Mouse (Mus musculus) midbrain, embryonic 14.5 days (tissue): ENCODE results near the gene Bsph1. TPM values are rescaled to one million over a fixed set of nuclear protein-coding genes. Genes with fewer than 3 reads are reported as not detected.
"Not testable (repeated sequence)": the region's sequence is repeated elsewhere in the genome, so short reads cannot be mapped to it uniquely, and the experiment has no call there.

ENCODE experiments used
- ATAC-seq: fragments of 200-750 bp; cut with Nextera tagmentation; 2 replicates; pipeline ENCODE4 v1.8.0; 2017; ENCODE audit warnings: moderate number of reproducible peaks, moderate library complexity; ENCODE audit not compliant: low FRiP score, low TSS enrichment
- DNase-seq: peaks from one replicate; pipeline ENCODE4 v3.0.0-alpha.2; 2015
- H3K27ac ChIP-seq: fragments of 300-500 bp; sonication (generic); replicated peaks from 2 replicates; pipeline ENCODE4 v1.5.1; 2014; ENCODE audit warnings: mild to moderate bottlenecking, low read depth, low read length, moderate library complexity
- H3K27me3 ChIP-seq: fragments of 300-500 bp; sonication (generic); 2 replicates; pipeline ENCODE4 v1.6.1; 2014; ENCODE audit warnings: low read length, control low read depth, mixed read lengths; ENCODE audit not compliant: control insufficient read depth, insufficient read depth
- H3K36me3 ChIP-seq: fragments of 300-500 bp; sonication (generic); 2 replicates; pipeline ENCODE4 v1.6.1; 2014; ENCODE audit warnings: low read length, control low read depth; ENCODE audit not compliant: control insufficient read depth, insufficient read depth
- H3K4me1 ChIP-seq: fragments of 300-500 bp; sonication (generic); 2 replicates; pipeline ENCODE4 v1.6.1; 2014; ENCODE audit warnings: mild to moderate bottlenecking, antibody characterized with exemption, low read length, control low read depth; ENCODE audit not compliant: control insufficient read depth, insufficient read depth
- H3K4me2 ChIP-seq: fragments of 300-500 bp; sonication (generic); 2 replicates; pipeline ENCODE4 v1.6.1; 2014; ENCODE audit warnings: mild to moderate bottlenecking, low read length, moderate library complexity
- H3K4me3 ChIP-seq: fragments of 300-500 bp; sonication (generic); replicated peaks from 2 replicates; pipeline ENCODE4 v1.5.1; 2014; ENCODE audit warnings: low read depth, low read length
- H3K9ac ChIP-seq: fragments of 300-500 bp; sonication (generic); replicated peaks from 2 replicates; pipeline ENCODE4 v1.6.1; 2014; ENCODE audit warnings: mild to moderate bottlenecking, low read length, moderate library complexity
- H3K9me3 ChIP-seq: fragments of 300-500 bp; sonication (generic); 2 replicates; pipeline ENCODE4 v1.6.1; 2016; ENCODE audit warnings: low read length, control low read depth, mixed read lengths; ENCODE audit not compliant: control insufficient read depth
- WGBS: fragments of 180-500 bp; shearing (Covaris S2); extraction: QIAGEN DNeasy Blood & Tissue Kit; methylation state at CpG from one replicate; pipeline ENCODE4 v1.1.7; 2014; 5-methylcytosine and 5-hydroxymethylcytosine counted together
- polyA plus RNA-seq: library from polyadenylated mRNA; unstranded; fragments of >200 nt; fragmentation: Nextera tagmentation; extraction: Ambion mirVana; gene quantifications from 2 replicates; pipeline ENCODE4 v1.2.1, GENCODE M21; 2014

Gene Bsph1
- not detected in 2 replicates for polyA plus RNA-seq

- not testable (repeated sequence) for H3K9ac ChIP-seq, H3K36me3 ChIP-seq, ATAC-seq, H3K4me3 ChIP-seq, H3K27me3 ChIP-seq, H3K4me2 ChIP-seq, DNase-seq, H3K27ac ChIP-seq, H3K4me1 ChIP-seq
- 43% methylated on average over 1 of the region's 1 CpGs for WGBS
- H3K9me3 ChIP-seq: peaks cover 16% of the 10 kb centered on the region
Observed at GRCm38 (mm10) chr7:13450541-13450940, at the start of gene Bsph1. Gene Bsph1, plus strand, starts transcription at chr7:13450841.

- H3K36me3 ChIP-seq: no peaks in the 10 kb centered on the region
- H3K4me3 ChIP-seq: no peak overlapping the region
- H3K4me2 ChIP-seq: no peak overlapping the region
- H3K9me3 ChIP-seq: peaks cover 21% of the 10 kb centered on the region
- H3K9ac ChIP-seq: no peak overlapping the region
- H3K4me1 ChIP-seq: no peaks in the 10 kb centered on the region
- DNase-seq (no peak), ATAC-seq (no peak)
- WGBS: 71% methylated on average over 1 of the region's 1 CpGs
- H3K27me3 ChIP-seq: no peaks in the 10 kb centered on the region
- H3K27ac ChIP-seq: no peak overlapping the region
Observed at GRCm38 (mm10) chr7:13511539-13511938, 60.9 kb downstream of the Bsph1 start.

Other genes with a start within 250 kb of the Bsph1 start
- not detected in 2 replicates for gene Vmn1r89, start 237.8 kb upstream of the Bsph1 start, polyA plus RNA-seq
- 32.3 and 37.4 TPM in 2 replicates for gene Lig1, start 173.6 kb upstream of the Bsph1 start, polyA plus RNA-seq
- 5.4 and 7.0 TPM in 2 replicates for gene Zswim9, start 172.1 kb upstream of the Bsph1 start, polyA plus RNA-seq
- gene Pla2g4c, start 126.2 kb upstream of the Bsph1 start, polyA plus RNA-seq: 0.51 and 1.5 TPM in 2 replicates
- gene Cabp5, start 52.7 kb upstream of the Bsph1 start, polyA plus RNA-seq: not detected in 2 replicates
- not detected in 2 replicates for gene Bsph2, start 120.2 kb downstream of the Bsph1 start, polyA plus RNA-seq
- gene Sult2a5, start 173.1 kb downstream of the Bsph1 start, polyA plus RNA-seq: not detected in 2 replicates